Mouse (Mus musculus): ENCODE results near the gene 9630041A04Rik. TPM values are rescaled to one million over a fixed set of nuclear protein-coding genes. Genes with fewer than 3 reads are reported as not detected.
A peak's percentile ranks its signal among the peaks of the same experiment; 100 is the strongest.

Gene 9630041A04Rik
- total RNA-seq, 2 experiments from 2014 or later = not detected

DNA sequence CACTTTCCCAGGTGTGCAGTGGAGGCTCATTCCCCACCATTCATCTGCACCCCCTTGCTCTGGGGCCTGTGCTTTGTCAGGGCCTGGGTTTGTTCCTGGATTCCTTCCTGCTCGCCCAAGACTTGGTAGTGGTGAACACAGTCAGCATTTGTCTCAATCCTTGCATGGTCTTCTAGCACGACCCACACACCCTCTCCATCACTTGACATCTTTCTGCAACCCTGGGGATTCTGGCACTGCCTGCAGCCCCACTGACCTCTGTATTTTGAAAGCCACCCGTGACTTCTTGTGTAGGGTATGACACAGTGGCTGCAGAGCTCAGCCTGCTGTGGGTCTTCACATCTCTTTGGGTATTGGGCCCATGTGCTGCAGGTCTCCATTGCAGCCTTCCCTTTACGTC, 57.1 kb downstream of the 9630041A04Rik start:
- intact Hi-C loops (cut with DNase I) = no loop called here
- DNase-seq = no peak

DNA sequence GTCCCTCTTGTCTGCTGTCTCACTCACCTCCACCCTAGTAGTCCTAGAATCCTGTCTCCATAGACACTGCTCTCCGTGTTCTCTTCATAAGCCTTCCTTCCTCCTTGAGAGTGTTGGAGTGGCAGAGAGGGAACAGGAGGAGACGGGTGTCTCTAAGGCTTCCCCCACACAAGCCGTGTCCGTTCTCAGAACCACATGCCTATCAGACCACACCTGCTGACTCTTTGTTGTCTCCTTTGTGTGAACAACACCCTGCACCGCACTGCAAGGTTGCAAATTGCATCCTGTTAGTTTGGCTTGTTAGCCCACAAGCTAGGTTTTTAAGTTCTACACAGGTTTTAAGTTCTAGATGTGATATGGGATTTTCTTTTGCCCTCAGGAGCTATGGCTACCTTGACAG, 57.7 kb downstream of the 9630041A04Rik start:
- intact Hi-C loops (cut with DNase I) = no loop called here
- DNase-seq = no peak

GRCm38 (mm10) chr9:101922846-101923245, 61.2 kb downstream of the 9630041A04Rik start:
- intact Hi-C loops (cut with DNase I) = no loop called here
- DNase-seq = no peak

GRCm38 (mm10) chr9:101924829-101925228, 63.2 kb downstream of the 9630041A04Rik start:
- intact Hi-C loops (cut with DNase I) = no loop called here
- DNase-seq = no peak

DNA sequence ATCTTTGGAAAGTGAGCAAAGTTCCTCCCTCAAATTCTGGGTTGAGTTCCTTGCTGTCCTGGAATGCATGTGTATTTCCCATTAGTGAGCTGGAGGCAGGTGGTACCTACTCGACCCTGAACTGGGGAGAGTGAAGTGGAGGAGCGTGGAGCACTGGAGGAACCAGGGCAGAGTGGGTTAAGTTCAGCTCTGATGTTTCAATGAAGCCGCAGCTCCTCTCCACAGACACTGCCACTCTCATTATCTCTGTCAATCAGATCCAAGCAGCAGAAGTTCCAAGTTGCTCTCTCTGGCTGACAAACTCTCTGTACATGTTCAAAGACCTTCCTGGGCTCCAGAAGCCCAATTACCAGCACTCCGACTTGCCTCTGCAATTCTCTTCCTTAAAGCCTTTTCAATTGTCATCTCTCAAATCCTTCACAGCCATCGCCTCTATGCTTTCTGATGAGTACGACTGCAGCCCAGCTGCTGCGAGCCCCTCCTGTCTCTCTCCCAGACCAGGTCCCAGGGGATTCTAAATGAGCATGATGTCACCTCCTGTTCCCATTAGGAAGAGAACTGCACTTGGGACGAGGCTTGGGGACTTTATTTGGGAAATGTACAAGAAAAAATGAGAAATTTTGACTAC, 72.4 kb downstream of the 9630041A04Rik start:
- peak; percentile 35 for DNase-seq
- intact Hi-C loops (cut with DNase I) = no loop called here

DNA sequence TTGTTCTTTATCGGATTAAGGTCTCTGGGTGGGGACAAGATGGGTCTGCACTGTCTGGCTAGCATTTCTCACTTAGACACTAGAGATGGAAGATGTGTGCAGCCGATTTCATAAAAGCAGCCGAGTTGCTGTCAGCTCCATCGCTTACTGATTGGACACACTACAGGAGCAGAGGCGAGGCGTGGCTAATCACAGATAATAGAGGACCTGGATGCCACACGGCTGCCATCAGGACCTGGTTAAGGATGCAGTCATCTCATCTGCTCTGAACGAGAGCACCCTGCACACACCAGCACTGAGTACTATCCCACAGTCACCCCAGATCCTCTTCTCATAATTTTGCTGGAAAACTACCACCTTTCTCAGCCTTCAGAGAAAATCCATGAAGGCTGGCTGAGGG, 73.2 kb downstream of the 9630041A04Rik start:
- intact Hi-C loops (cut with DNase I) = no loop called here

DNA sequence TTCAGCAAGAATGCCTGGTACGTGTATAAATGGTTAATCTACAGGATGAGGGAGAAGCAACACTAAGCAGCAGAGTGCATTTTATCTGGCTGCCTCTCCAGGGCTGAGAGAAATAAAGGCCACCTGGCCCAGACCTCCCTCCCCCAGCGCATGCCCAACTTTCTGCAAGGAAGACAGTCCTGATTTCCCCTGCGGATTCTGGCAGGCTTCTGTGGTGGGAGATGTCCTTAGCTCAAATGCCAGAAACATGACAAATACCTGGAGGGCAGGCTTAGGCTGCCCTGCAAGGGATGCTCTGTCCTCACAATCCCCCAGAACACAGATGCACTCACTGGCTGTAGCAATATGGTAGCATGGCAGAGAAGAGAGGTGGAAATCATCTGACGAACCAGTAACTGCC, 76.4 kb downstream of the 9630041A04Rik start:
- peak; percentile 77 for DNase-seq
- intact Hi-C loops (cut with DNase I) = no loop called here

More for the DNA sequence above, 73.2 kb downstream of the 9630041A04Rik start:
- DNase-seq = peak; percentile 26

GRCm38 (mm10) chr9:101939006-101939405, 77.4 kb downstream of the 9630041A04Rik start:
- DNase-seq = peak; percentile 99
- intact Hi-C loops (cut with DNase I) = no loop called here

GRCm38 (mm10) chr9:101940182-101940581, 78.5 kb downstream of the 9630041A04Rik start:
- intact Hi-C loops (cut with DNase I) = no loop called here
- DNase-seq = no peak

DNA sequence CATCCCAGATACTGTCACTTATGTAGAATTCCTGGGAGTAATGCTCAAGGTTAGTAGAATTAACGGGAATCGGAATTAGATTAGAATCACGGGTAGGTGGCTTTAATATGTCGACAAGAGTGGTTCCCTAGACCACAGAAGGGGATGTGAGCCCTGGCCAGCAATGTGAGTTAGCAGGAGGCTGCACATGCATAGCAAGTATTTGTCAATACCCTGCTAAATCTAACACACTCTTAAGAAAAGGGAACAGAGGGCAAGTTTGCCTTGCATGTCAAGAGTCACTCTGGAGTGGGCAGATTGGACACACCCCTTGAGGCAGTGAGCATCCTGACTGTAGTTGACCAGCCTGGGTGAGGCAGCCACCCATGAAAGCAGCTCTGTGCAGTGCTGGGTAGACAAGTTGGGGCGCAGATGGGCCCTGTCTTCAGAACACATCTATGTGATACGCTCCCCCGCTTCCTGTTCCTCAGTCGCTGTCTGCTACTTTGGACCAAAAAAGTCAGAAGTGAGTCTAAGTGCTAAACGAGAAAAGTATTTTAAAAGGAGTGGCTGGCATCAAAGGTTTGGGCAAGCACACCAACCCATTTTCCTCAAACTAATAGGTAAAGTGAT, 80.5 kb downstream of the 9630041A04Rik start:
- DNase-seq = no peak
- intact Hi-C loops (cut with DNase I) = no loop called here

- intact Hi-C loops (cut with DNase I) = no loop called here
- DNase-seq = peak; percentile 44
Measured at GRCm38 (mm10) chr9:101945326-101945725, 83.7 kb downstream of the 9630041A04Rik start.

DNA sequence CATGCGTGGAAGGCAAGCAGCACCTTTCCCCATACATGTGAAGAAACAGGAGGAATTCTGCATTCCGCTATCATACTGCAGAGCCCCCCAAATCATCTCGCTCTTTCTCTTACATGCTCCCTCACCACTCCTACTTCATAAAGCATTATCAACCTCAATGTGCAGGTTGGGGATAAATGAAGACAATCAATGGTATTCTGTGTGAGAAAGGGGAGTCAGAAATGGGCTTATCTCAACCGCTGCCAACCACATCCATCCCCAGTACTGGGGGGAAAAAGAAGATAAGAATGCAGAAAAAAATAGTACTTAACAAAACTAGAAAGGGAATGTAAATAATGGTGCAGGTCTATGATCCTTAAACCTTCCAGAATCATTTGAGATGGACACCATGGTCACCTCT, 84.2 kb downstream of the 9630041A04Rik start:
- DNase-seq = no peak
- intact Hi-C loops (cut with DNase I) = no loop called here

DNA sequence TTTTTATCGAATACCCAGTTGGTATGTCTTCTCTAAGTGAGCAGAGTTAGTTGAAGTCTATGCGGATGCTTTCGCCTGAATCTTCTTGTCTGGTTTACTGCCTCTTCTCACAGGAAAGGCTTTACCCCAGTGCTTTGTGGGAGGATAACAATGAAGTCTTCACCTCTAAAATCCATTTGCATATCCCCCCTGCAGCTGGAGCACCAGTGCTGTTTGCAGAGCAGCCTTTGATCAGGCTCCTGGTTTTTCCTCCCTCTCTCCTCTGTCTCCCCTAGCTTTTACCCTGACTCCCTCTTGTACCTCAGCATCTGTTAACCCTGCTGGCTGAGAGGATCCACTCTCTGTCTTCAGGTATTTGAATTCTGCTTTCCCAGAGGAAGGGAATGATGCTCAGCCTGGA, 88.5 kb downstream of the 9630041A04Rik start:
- intact Hi-C loops (cut with DNase I) = no loop called here
- DNase-seq = no peak

GRCm38 (mm10) chr9:101954529-101954928, 92.9 kb downstream of the 9630041A04Rik start:
- DNase-seq = no peak
- intact Hi-C loops (cut with DNase I) = no loop called here

GRCm38 (mm10) chr9:101956228-101956627, 94.6 kb downstream of the 9630041A04Rik start:
- intact Hi-C loops (cut with DNase I) = no loop called here
- DNase-seq = peak; percentile 8

GRCm38 (mm10) chr9:101971806-101972205, 110.2 kb downstream of the 9630041A04Rik start:
- peak; percentile 35 for DNase-seq
- intact Hi-C loops (cut with DNase I) = no loop called here

DNA sequence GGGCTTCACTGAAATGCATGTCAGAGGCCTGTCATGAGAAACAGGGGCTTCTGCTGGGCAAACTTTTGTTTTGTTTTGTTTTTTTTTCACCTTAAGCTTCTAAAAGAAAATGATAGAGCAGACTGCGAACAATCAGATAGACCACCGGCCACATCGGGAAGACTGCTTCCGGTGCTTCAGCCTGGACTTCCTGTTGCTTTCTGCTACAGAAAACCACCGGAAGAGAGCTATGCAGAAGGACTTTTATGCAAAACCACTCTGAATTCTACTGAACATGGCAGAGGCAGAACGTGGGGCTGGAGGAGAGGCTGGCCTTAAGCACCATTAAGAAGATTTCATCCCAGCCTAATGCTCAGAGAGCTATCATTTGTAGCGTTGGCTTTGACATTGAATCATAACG, 110.7 kb downstream of the 9630041A04Rik start:
- intact Hi-C loops (cut with DNase I) = no loop called here
- DNase-seq = no peak

DNA sequence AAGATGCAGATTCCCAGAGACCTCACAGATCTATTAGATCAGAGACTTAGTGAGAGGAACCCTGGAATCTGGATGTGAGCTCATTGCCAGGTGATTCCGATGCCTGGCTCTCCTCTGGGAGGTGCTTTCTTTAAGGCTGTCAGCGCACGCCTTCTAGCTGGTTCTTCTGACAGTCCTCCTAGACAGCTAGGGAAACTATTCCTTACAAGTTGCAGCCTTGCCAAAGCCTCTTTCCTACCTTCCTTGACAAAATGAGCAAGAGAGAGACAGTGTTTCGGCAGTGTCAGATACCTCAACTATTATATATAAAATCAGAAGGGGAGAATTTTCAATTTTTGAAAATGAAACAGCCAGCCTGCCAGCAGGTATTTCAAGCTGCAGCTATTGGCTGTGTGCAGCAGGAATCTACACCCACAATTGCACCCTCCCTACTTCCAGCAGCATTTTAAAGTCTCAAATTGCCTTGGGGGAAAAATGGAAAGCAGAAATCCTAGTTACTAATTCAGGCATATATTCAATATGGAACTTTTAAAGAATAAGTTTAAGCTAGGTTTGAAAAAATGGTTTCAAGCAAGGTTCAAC, 115.3 kb downstream of the 9630041A04Rik start:
- intact Hi-C loops (cut with DNase I) = no loop called here
- DNase-seq = no peak

GRCm38 (mm10) chr9:101981161-101981560, 119.5 kb downstream of the 9630041A04Rik start:
- intact Hi-C loops (cut with DNase I) = no loop called here
- peak; percentile 24 for DNase-seq

- no peak for DNase-seq
- intact Hi-C loops (cut with DNase I) = no loop called here
Measured at GRCm38 (mm10) chr9:101982378-101982777, 120.7 kb downstream of the 9630041A04Rik start.

DNA sequence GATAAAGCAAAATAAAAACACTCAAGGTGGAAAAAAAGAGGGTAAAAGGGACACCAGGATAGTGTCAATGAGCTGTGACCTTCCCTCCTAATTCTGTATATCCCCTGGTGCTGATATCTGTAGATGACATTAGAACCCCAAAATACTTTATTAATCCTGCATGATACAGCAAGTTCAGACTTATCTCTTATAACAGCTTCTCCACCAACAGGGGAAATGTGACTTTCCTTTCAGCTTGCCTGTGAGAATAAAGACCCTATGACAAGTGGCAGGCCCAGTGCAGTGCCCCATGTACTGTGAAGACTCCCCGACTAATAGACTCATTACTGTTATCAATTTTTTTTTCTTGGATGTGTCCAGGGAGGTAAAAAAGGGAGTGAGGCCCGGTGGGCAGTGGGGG, 125.3 kb downstream of the 9630041A04Rik start:
- intact Hi-C loops (cut with DNase I) = no loop called here
- no peak for DNase-seq

DNA sequence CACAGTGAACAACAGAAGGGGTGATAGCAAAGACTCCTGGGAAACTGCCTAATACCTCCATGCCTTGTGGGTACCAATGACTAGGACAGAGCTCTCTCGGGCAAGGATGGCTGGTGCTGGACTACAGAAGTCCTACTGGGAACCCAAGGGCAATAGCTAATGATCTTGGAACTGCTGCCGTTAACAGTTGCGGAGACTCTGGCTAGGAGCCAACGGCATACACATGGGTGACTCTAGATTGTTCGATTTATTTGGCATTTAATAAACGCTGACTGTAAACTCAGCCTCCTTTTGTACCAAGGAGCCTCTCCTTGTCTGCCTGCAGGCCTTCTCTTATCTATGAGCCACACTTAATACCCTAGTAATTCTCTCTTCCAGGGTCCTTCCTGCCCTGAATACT, 128.4 kb downstream of the 9630041A04Rik start:
- intact Hi-C loops (cut with DNase I) = no loop called here
- peak; percentile 25 for DNase-seq

All from left cerebral cortex, postnatal 4 days (tissue).